ENCODE assay signal across 8 mouse cellular contexts in the genomic region with DNA sequence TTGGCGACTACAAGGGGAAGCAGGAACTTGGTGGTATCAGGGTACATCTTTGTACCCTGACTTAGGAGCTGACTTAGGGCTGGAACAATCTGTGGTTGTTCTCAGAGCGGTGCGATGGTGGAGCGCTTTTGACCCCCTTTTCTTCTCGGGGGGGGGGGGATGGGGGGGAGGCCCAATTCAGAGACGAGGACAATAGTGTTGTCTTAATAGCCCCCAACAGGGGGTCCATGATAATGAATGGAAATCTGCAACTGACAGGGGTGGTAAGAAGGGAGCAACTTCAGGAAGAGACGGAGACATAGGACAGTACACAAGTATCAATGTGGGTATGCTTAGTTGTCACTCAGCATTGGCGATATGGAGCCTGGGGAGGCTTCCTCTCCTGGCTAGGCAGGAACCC.
A peak's percentile ranks its signal among the peaks of the same experiment; 100 is the strongest.
DNase-seq lines count a peak whose midpoint lies in the region; ATAC-seq lines count a peak whose summit lies in the region.
"Not testable (repeated sequence)": the region's sequence is repeated elsewhere in the genome, so short reads cannot be mapped to it uniquely, and the experiment has no call there.

No protein-coding gene starts in this region.

- not testable (repeated sequence) for H3K27me3 ChIP-seq in forebrain, embryonic 12.5 days; heart, embryonic 13.5 days (replicated peaks); hindbrain, embryonic 14.5 days (ENCODE audit: control insufficient read depth, insufficient read depth, low read length); kidney, embryonic 15.5 days; liver, embryonic 12.5 days (replicated peaks); midbrain, embryonic 13.5 days; neural tube, embryonic 14.5 days (ENCODE audit: control insufficient read depth, insufficient read depth, low read length)

- H3K9ac ChIP-seq in forebrain, embryonic 12.5 days; heart, embryonic 13.5 days; hindbrain, embryonic 14.5 days; kidney, embryonic 15.5 days; liver, embryonic 12.5 days; midbrain, embryonic 13.5 days (replicated peaks); neural tube, embryonic 14.5 days (replicated peaks; ENCODE audit: low read depth, low read length): not testable (repeated sequence)

- WGBS in forebrain, embryonic 12.5 days, result 80% methylated on average over 8 of the region's 8 CpGs
- WGBS in heart, embryonic 13.5 days, result 77% methylated on average over 8 of the region's 8 CpGs
- 82% methylated on average over 8 of the region's 8 CpGs for WGBS in hindbrain, embryonic 14.5 days
- WGBS in kidney, embryonic 15.5 days, result 88% methylated on average over 8 of the region's 8 CpGs
- WGBS in liver, embryonic 12.5 days (ENCODE audit: insufficient replicate concordance), result 75% methylated on average over 8 of the region's 8 CpGs
- WGBS in midbrain, embryonic 13.5 days, result 80% methylated on average over 8 of the region's 8 CpGs
- WGBS in neural tube, embryonic 14.5 days, result 83% methylated on average over 8 of the region's 8 CpGs

- H3K4me1 ChIP-seq in forebrain, embryonic 12.5 days; heart, embryonic 13.5 days; hindbrain, embryonic 14.5 days (replicated peaks; ENCODE audit: control insufficient read depth, insufficient read depth, low read length); kidney, embryonic 15.5 days; liver, embryonic 12.5 days; midbrain, embryonic 13.5 days (replicated peaks); neural tube, embryonic 14.5 days (ENCODE audit: control insufficient read depth, insufficient read depth, low read length): not testable (repeated sequence)

- not testable (repeated sequence) for H3K9me3 ChIP-seq in forebrain, embryonic 12.5 days; hindbrain, embryonic 14.5 days (ENCODE audit: control insufficient read depth, low read length); kidney, embryonic 15.5 days (replicated peaks); midbrain, embryonic 13.5 days; neural tube, embryonic 14.5 days (ENCODE audit: control insufficient read depth, low read length)
- H3K9me3 ChIP-seq in heart, embryonic 13.5 days, result peaks cover 15% of the 10 kb centered on the region; the same call in 1 of the 2 replicates
- H3K9me3 ChIP-seq in liver, embryonic 12.5 days (replicated peaks), result peaks cover 19% of the 10 kb centered on the region

- H3K4me3 ChIP-seq in forebrain, embryonic 12.5 days (replicated peaks); heart, embryonic 13.5 days; hindbrain, embryonic 14.5 days (replicated peaks; ENCODE audit: low read length); kidney, embryonic 15.5 days (replicated peaks); liver, embryonic 12.5 days; midbrain, embryonic 13.5 days (replicated peaks); neural tube, embryonic 14.5 days (ENCODE audit: low read depth, low read length): not testable (repeated sequence)

- not testable (repeated sequence) for H3K27ac ChIP-seq in forebrain, embryonic 12.5 days; heart, embryonic 13.5 days (replicated peaks); hindbrain, embryonic 14.5 days; kidney, embryonic 15.5 days; liver, embryonic 12.5 days; midbrain, embryonic 13.5 days; neural tube, embryonic 14.5 days (ENCODE audit: low read depth, low read length)

- peak; percentile 67 for ATAC-seq in forebrain, embryonic 12.5 days (ENCODE audit: low FRiP score)
- peak; percentile 49 for ATAC-seq in heart, embryonic 13.5 days (ENCODE audit: extremely low read depth, insufficient number of reproducible peaks, low FRiP score, low TSS enrichment)
- ATAC-seq in hindbrain, embryonic 14.5 days (ENCODE audit: low FRiP score), result peak; percentile 69
- peak; percentile 55 for ATAC-seq in kidney, embryonic 15.5 days (replicated peaks; ENCODE audit: low FRiP score)
- ATAC-seq in liver, embryonic 12.5 days, result peak; percentile 41; the same call in 1 of the 2 replicates
- ATAC-seq in midbrain, embryonic 13.5 days, result peak; percentile 72
- ATAC-seq in neural tube, embryonic 14.5 days (ENCODE audit: low read depth), result peak; percentile 57; the same call in 1 of the 2 replicates

- DNase-seq in MN1 (ENCODE audit: low spot score), result peak; percentile 9
- DNase-seq in hindbrain, embryonic 14.5 days (ENCODE audit: low spot score), result peak; percentile 23

- H3K36me3 ChIP-seq in forebrain, embryonic 12.5 days (replicated peaks); heart, embryonic 13.5 days; hindbrain, embryonic 14.5 days (replicated peaks; ENCODE audit: control insufficient read depth, insufficient read depth); kidney, embryonic 15.5 days; liver, embryonic 12.5 days; midbrain, embryonic 13.5 days; neural tube, embryonic 14.5 days (ENCODE audit: control insufficient read depth, insufficient read depth, low read length): not testable (repeated sequence)

- not testable (repeated sequence) for H3K4me2 ChIP-seq in forebrain, embryonic 12.5 days; heart, embryonic 13.5 days; hindbrain, embryonic 14.5 days (replicated peaks); kidney, embryonic 15.5 days; liver, embryonic 12.5 days; midbrain, embryonic 13.5 days (replicated peaks); neural tube, embryonic 14.5 days (ENCODE audit: low read depth, low read length)
